Mouse (Mus musculus) liver, adult 2 months (tissue): Measurements from ENCODE around the gene Prune2. TPM values are rescaled to one million over a fixed set of nuclear protein-coding genes. Genes with fewer than 3 reads are reported as not detected.
A peak's percentile ranks its signal among the peaks of the same experiment; 100 is the strongest.
"Not testable (repeated sequence)": the region's sequence is repeated elsewhere in the genome, so short reads cannot be mapped to it uniquely, and the experiment has no call there.

ENCODE experiments used
- DNase-seq: peaks from one replicate; pipeline ENCODE4 v3.0.0-alpha.2; 2011; ENCODE audit warnings: low read depth, low spot score; ENCODE audit errors: extremely low read depth
- H3K27ac ChIP-seq: fragments of 200-500 bp; replicated peaks from 2 replicates; pipeline ENCODE4 v1.5.1; 2012; ENCODE audit warnings: low read depth, mild to moderate bottlenecking, control low read depth, inconsistent platforms, low read length; ENCODE audit not compliant: insufficient read depth
- H3K27me3 ChIP-seq: fragments of 200-500 bp; 2 replicates; pipeline ENCODE4 v1.6.1; 2012; ENCODE audit warnings: mild to moderate bottlenecking, moderate library complexity, low read length, inconsistent platforms; ENCODE audit not compliant: control insufficient read depth, insufficient read depth
- H3K36me3 ChIP-seq: fragments of 200-500 bp; 2 replicates; pipeline ENCODE4 v1.6.1; 2012; ENCODE audit warnings: low read length, inconsistent platforms; ENCODE audit not compliant: control insufficient read depth, insufficient read depth
- H3K4me1 ChIP-seq: fragments of 200-500 bp; 2 replicates; pipeline ENCODE4 v1.6.1; 2011; ENCODE audit warnings: low read length; ENCODE audit not compliant: control insufficient read depth, insufficient read depth
- H3K4me3 ChIP-seq: fragments of 200-500 bp; 2 replicates; pipeline ENCODE4 v1.5.1; 2011; ENCODE audit warnings: low read depth, mild to moderate bottlenecking, control low read depth, low read length, moderate library complexity; ENCODE audit not compliant: insufficient read depth
- H3K79me2 ChIP-seq: fragments of 200-500 bp; 2 replicates; pipeline ENCODE4 v1.6.1; 2012; ENCODE audit warnings: inconsistent platforms, mild to moderate bottlenecking, low read length, moderate library complexity; ENCODE audit not compliant: control insufficient read depth, insufficient read depth
- H3K9ac ChIP-seq: fragments of 200-500 bp; 2 replicates; pipeline ENCODE4 v1.6.1; 2012; ENCODE audit warnings: low read depth, mild to moderate bottlenecking, control low read depth, inconsistent platforms, low read length
- CTCF ChIP-seq: fragments of 200-500 bp; IDR thresholded peaks from 2 replicates; pipeline ENCODE4 v1.5.1; 2011; ENCODE audit warnings: low read depth, low read length, control low read depth
- POLR2A ChIP-seq: fragments of 200-500 bp; IDR thresholded peaks from 2 replicates; pipeline ENCODE4 v1.6.1; 2011; ENCODE audit warnings: low read length, control low read depth; ENCODE audit not compliant: insufficient read depth; ENCODE audit errors: extremely low read depth
- WGBS: fragments of 180-500 bp; shearing (Covaris S2); methylation state at CpG from one replicate; pipeline ENCODE4 v1.1.7; 2018; 5-methylcytosine and 5-hydroxymethylcytosine counted together
- polyA plus RNA-seq: library from polyadenylated mRNA; depleted of rRNA; stranded (reverse); fragments of >200 nt; gene quantifications from 2 replicates; pipeline ENCODE4 v1.2.3, GENCODE M21; 2012
- total RNA-seq: library from RNA; depleted of rRNA; stranded (reverse); fragments of >200 nt; gene quantifications from 2 replicates; pipeline ENCODE4 v1.2.3, GENCODE M21; 2014

Gene Prune2
- total and polyA plus RNA-seq, 2 experiments, result 0.06 to 0.55 TPM

- no peak overlapping the region for H3K4me3 ChIP-seq
- H3K4me1 ChIP-seq, result no peaks in the 10 kb centered on the region
- H3K9ac ChIP-seq, result no peak overlapping the region
- no peaks in the 10 kb centered on the region for H3K36me3 ChIP-seq
- no peak overlapping the region for H3K27ac ChIP-seq
- H3K79me2 ChIP-seq, result no peaks in the 10 kb centered on the region
- peak; percentile 77 for DNase-seq
- WGBS, result 12% methylated on average over 2 of the region's 2 CpGs
- H3K27me3 ChIP-seq, result no peaks in the 10 kb centered on the region
- no peak for TF ChIP-seq CTCF
- no peak for TF ChIP-seq POLR2A
These were observed 203.8 kb downstream of the Prune2 start for GRCm38 (mm10) chr19:17159676-17160075.

- no peak for TF ChIP-seq CTCF
- no peak for TF ChIP-seq POLR2A
These were observed 204.3 kb downstream of the Prune2 start for GRCm38 (mm10) chr19:17160231-17160630.

GRCm38 (mm10) chr19:17163511-17163953 lies 207.6 kb downstream of the Prune2 start:
- Histone ChIP-seq H3K27ac (no peak overlapping the region), H3K4me1 (no peaks in the 10 kb centered on the region), H3K79me2 (no peaks in the 10 kb centered on the region), H3K27me3 (no peaks in the 10 kb centered on the region), H3K9ac (no peak overlapping the region), H3K36me3 (no peaks in the 10 kb centered on the region), H3K4me3 (no peak overlapping the region)
- TF ChIP-seq POLR2A (no peak), CTCF (peak; percentile 79)
- DNase-seq, result peak; percentile 36
- WGBS, result 14% methylated on average over 13 of the region's 13 CpGs

More at GRCm38 (mm10) chr19:17160231-17160630, 204.3 kb downstream of the Prune2 start:
- no peak overlapping the region for H3K9ac ChIP-seq
- no peaks in the 10 kb centered on the region for H3K27me3 ChIP-seq
- H3K4me3 ChIP-seq, result no peak overlapping the region
- H3K79me2 ChIP-seq, result no peaks in the 10 kb centered on the region
- H3K27ac ChIP-seq, result no peak overlapping the region
- WGBS, result 87% methylated on average over 2 of the region's 2 CpGs
- no peaks in the 10 kb centered on the region for H3K4me1 ChIP-seq
- no peaks in the 10 kb centered on the region for H3K36me3 ChIP-seq
- DNase-seq, result no peak

GRCm38 (mm10) chr19:17166288-17166687 lies 210.4 kb downstream of the Prune2 start:
- no peak overlapping the region for H3K4me3 ChIP-seq
- WGBS, result 79% methylated on average over 7 of the region's 7 CpGs
- no peak overlapping the region for H3K9ac ChIP-seq
- no peaks in the 10 kb centered on the region for H3K36me3 ChIP-seq
- no peak overlapping the region for H3K27ac ChIP-seq
- DNase-seq, result peak; percentile 32
- no peak for TF ChIP-seq POLR2A
- TF ChIP-seq CTCF, result no peak
- no peaks in the 10 kb centered on the region for H3K79me2 ChIP-seq
- H3K4me1 ChIP-seq, result no peaks in the 10 kb centered on the region
- no peaks in the 10 kb centered on the region for H3K27me3 ChIP-seq

GRCm38 (mm10) chr19:17168186-17168585 lies 212.3 kb downstream of the Prune2 start:
- Histone ChIP-seq H3K27me3 (no peaks in the 10 kb centered on the region), H3K36me3 (no peaks in the 10 kb centered on the region), H3K79me2 (no peaks in the 10 kb centered on the region), H3K4me1 (no peaks in the 10 kb centered on the region), H3K27ac (no peak overlapping the region), H3K9ac (no peak overlapping the region), H3K4me3 (no peak overlapping the region)
- WGBS, result 80% methylated on average over 9 of the region's 9 CpGs
- DNase-seq, result no peak
- TF ChIP-seq CTCF, result no peak
- TF ChIP-seq POLR2A, result no peak

GRCm38 (mm10) chr19:17169746-17170145 lies 213.8 kb downstream of the Prune2 start:
- 61% methylated on average over 10 of the region's 10 CpGs for WGBS
- TF ChIP-seq CTCF (no peak), POLR2A (no peak)
- H3K36me3 ChIP-seq, result no peaks in the 10 kb centered on the region
- no peaks in the 10 kb centered on the region for H3K79me2 ChIP-seq
- no peaks in the 10 kb centered on the region for H3K4me1 ChIP-seq
- H3K27ac ChIP-seq, result no peak overlapping the region
- H3K4me3 ChIP-seq, result no peak overlapping the region
- no peak for DNase-seq
- no peaks in the 10 kb centered on the region for H3K27me3 ChIP-seq
- no peak overlapping the region for H3K9ac ChIP-seq

- not testable (repeated sequence) for DNase-seq, H3K36me3 ChIP-seq, H3K27ac ChIP-seq, H3K79me2 ChIP-seq, H3K4me1 ChIP-seq, H3K27me3 ChIP-seq, H3K4me3 ChIP-seq, H3K9ac ChIP-seq
- 88% methylated on average over 2 of the region's 2 CpGs for WGBS
These were observed 218.6 kb downstream of the Prune2 start for GRCm38 (mm10) chr19:17174501-17174900.
